ENCODE assay signal across 7 mouse cellular contexts in the genomic region with DNA sequence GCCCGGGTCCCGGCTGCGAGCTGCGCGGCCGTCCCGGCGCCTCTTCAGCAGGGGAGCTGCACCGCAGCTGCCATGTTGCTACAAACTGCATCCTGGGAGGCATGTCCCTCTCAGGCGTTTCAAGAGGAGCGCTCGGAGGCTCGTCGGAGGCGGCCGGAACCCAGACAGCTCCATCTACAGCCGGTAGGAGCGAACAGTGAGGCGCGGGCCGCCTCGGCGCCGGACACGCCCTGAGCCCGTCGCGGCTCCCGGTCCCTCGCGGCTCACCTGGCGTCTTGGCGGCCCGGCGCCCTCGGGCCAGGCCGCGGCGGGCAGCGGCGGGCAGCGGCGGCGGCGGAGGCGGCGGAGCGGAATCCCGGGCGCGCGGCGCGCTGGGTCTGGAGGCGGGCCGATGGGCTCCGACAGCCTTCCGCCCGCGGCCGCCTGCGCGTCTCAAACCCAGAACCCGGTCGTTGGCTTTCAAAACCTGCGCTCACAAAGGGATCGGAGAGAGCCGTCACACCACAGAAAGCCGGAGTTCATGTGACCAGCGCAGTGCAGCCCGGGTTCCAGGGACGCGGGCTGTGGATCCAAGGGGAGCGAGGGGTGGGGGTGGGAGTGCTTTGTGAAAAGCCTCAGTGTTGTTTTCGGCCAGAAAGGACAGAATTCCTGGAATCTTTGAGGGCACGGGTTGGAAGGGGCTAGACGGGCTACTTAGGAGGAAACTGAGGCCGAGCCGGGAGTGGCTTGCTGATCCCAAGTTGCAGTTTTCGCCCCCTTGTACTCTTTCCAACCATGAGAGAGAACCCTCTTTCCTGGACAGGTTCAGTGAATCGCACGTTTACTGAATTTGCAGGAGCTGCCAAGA. TPM values are rescaled to one million over a fixed set of nuclear protein-coding genes. Genes with fewer than 3 reads are reported as not detected.
DNase-seq lines count a peak whose midpoint lies in the region; ATAC-seq lines count a peak whose summit lies in the region.

Zfp777 (minus strand) TSS at position 486 of the 847 bp plus-strand sequence.

- WGBS in intestine, embryonic 16.5 days = under 1% methylated on average over 78 of the region's 82 CpGs
- 1% methylated on average over 79 of the region's 82 CpGs for WGBS in limb, embryonic 10.5 days
- under 1% methylated on average over 71 of the region's 82 CpGs for WGBS in midbrain, embryonic 13.5 days

- H3K4me2 ChIP-seq in intestine, embryonic 16.5 days (ENCODE audit: low read depth, low read length) = peak within 1 kb of the TSS; percentile 91
- H3K4me2 ChIP-seq in midbrain, embryonic 13.5 days (replicated peaks) = peak within 1 kb of the TSS; percentile 80

- H3K9me3 ChIP-seq in intestine, embryonic 16.5 days (ENCODE audit: control insufficient read depth, low read length) = no peaks in the 10 kb centered on the region
- no peaks in the 10 kb centered on the region for H3K9me3 ChIP-seq in limb, embryonic 10.5 days (replicated peaks)
- no peaks in the 10 kb centered on the region for H3K9me3 ChIP-seq in midbrain, embryonic 13.5 days

- peak within 1 kb of the TSS; percentile 89 for H3K9ac ChIP-seq in intestine, embryonic 16.5 days (ENCODE audit: low read depth, low read length)
- H3K9ac ChIP-seq in midbrain, embryonic 13.5 days (replicated peaks) = peak within 1 kb of the TSS; percentile 87

- ATAC-seq in intestine, embryonic 16.5 days = peak; percentile 93
- ATAC-seq in midbrain, embryonic 13.5 days = peak; percentile 89

- peak within 1 kb of the TSS; percentile 88 for H3K4me3 ChIP-seq in intestine, embryonic 16.5 days (ENCODE audit: low read length)
- peak within 1 kb of the TSS; percentile 67 for H3K4me3 ChIP-seq in limb, embryonic 10.5 days
- peak within 1 kb of the TSS; percentile 84 for H3K4me3 ChIP-seq in midbrain, embryonic 13.5 days (replicated peaks)

- no peaks in the 10 kb centered on the region for H3K27me3 ChIP-seq in intestine, embryonic 16.5 days (replicated peaks; ENCODE audit: control insufficient read depth, insufficient read depth, low read length)
- no peaks in the 10 kb centered on the region for H3K27me3 ChIP-seq in limb, embryonic 10.5 days (ENCODE audit: low read depth, poor library complexity, severe bottlenecking)
- H3K27me3 ChIP-seq in midbrain, embryonic 13.5 days = no peaks in the 10 kb centered on the region

- H3K27ac ChIP-seq in intestine, embryonic 16.5 days (ENCODE audit: low read length) = peak within 1 kb of the TSS; percentile 96
- peak within 1 kb of the TSS; percentile 94 for H3K27ac ChIP-seq in limb, embryonic 10.5 days
- peak within 1 kb of the TSS; percentile 93 for H3K27ac ChIP-seq in midbrain, embryonic 13.5 days

- H3K4me1 ChIP-seq in intestine, embryonic 16.5 days (ENCODE audit: control insufficient read depth, insufficient read depth, low read length) = peaks cover 14% of the 10 kb centered on the region; the same call in 1 of the 2 replicates
- peaks cover 20% of the 10 kb centered on the region for H3K4me1 ChIP-seq in limb, embryonic 10.5 days
- H3K4me1 ChIP-seq in midbrain, embryonic 13.5 days (replicated peaks) = peaks cover 23% of the 10 kb centered on the region

- DNase-seq in adrenal gland, postnatal 10 days = peak; percentile 90
- peak; percentile 80 for DNase-seq in embryo, embryonic 9.5 days (ENCODE audit: extremely low spot score)
- peak; percentile 76 to 86 for DNase-seq in gastrocnemius, postnatal 4 days (ENCODE audit: low spot score in 2 of 2)
- DNase-seq in limb, embryonic 10.5 days (ENCODE audit: low spot score) = peak; percentile 85
- peak; percentile 62 for DNase-seq in spleen, adult 12 weeks (ENCODE audit: low spot score)

- H3K36me3 ChIP-seq in intestine, embryonic 16.5 days (ENCODE audit: control insufficient read depth, insufficient read depth, low read length) = no peaks in the 10 kb centered on the region
- peaks cover 18% of the 10 kb centered on the region for H3K36me3 ChIP-seq in limb, embryonic 10.5 days
- H3K36me3 ChIP-seq in midbrain, embryonic 13.5 days = peaks cover 16% of the 10 kb centered on the region

RNA-seq across cellular contexts. Expression of gene Zfp777, which starts in this region (rescaled TPM):
- 10 to 100 TPM; 25.2 to 33.8 TPM for total RNA-seq in adrenal gland, postnatal 10 days (2021)
- 10 to 100 TPM; 25.8 to 26.4 TPM for total RNA-seq in gastrocnemius, postnatal 4 days (2021)
- polyA plus RNA-seq in intestine, embryonic 16.5 days (2015; fragmentation: Nextera tagmentation; extraction: Ambion mirVana) = 4.3 and 4.6 TPM in 2 replicates
- 12.0 and 13.6 TPM in 2 replicates for polyA plus RNA-seq in limb, embryonic 10.5 days (2016; fragmentation: Nextera tagmentation; extraction: Ambion mirVana)
- 8.9 and 9.3 TPM in 2 replicates for polyA plus RNA-seq in midbrain, embryonic 13.5 days (2015; fragmentation: Nextera tagmentation; extraction: Ambion mirVana)

Comparison
In these comparisons a context has a peak if more than half of its experiments do, and no peak if none do; other contexts are left out.
1. Peak in every context shown above with its lines: DNase-seq, ATAC-seq, H3K4me3 ChIP-seq and H3K27ac ChIP-seq.